Mouse (Mus musculus) thymus, adult 2 months (tissue): ENCODE measurements around the gene Med28. TPM values are rescaled to one million over a fixed set of nuclear protein-coding genes. Genes with fewer than 3 reads are reported as not detected.

Experiments
- DNase-seq: peaks from one replicate; pipeline ENCODE4 v3.0.0; 2021
- H3K27ac ChIP-seq: fragments of 200-500 bp; 2 replicates; pipeline ENCODE4 v1.5.1; 2012; ENCODE audit warnings: low read length, control low read depth; ENCODE audit not compliant: control insufficient read depth, insufficient read depth
- H3K27me3 ChIP-seq: fragments of 200-500 bp; 2 replicates; pipeline ENCODE4 v1.6.1; 2012; ENCODE audit warnings: mild to moderate bottlenecking, low read length, moderate library complexity, mixed read lengths; ENCODE audit not compliant: control insufficient read depth, insufficient read depth
- H3K36me3 ChIP-seq: fragments of 200-500 bp; 2 replicates; pipeline ENCODE4 v1.6.1; 2012; ENCODE audit warnings: mild to moderate bottlenecking, low read length, moderate library complexity; ENCODE audit not compliant: control insufficient read depth, insufficient read depth
- H3K4me1 ChIP-seq: fragments of 200-500 bp; replicated peaks from 2 replicates; pipeline ENCODE4 v1.6.1; 2012; ENCODE audit warnings: low read length; ENCODE audit not compliant: control insufficient read depth, insufficient read depth
- H3K4me3 ChIP-seq: fragments of 200-500 bp; 2 replicates; pipeline ENCODE4 v1.5.1; 2012; ENCODE audit warnings: mild to moderate bottlenecking, low read length, control low read depth, moderate library complexity; ENCODE audit not compliant: control insufficient read depth, insufficient read depth
- CTCF ChIP-seq: fragments of 200-500 bp; IDR thresholded peaks from 2 replicates; pipeline ENCODE4 v1.5.1; 2012; ENCODE audit warnings: mild to moderate bottlenecking, control low read depth, low read length, moderate library complexity, borderline replicate concordance; ENCODE audit not compliant: control insufficient read depth, poor library complexity, insufficient read depth; ENCODE audit errors: extremely low read depth
- POLR2A ChIP-seq: fragments of 200-500 bp; IDR thresholded peaks from 2 replicates; pipeline ENCODE4 v1.6.1; 2012; ENCODE audit warnings: mild to moderate bottlenecking, low read length, control low read depth, moderate library complexity; ENCODE audit not compliant: control insufficient read depth, poor library complexity, insufficient read depth; ENCODE audit errors: extremely low read depth
- WGBS: fragments of 180-500 bp; shearing (Covaris S2); methylation state at CpG from one replicate; pipeline ENCODE4 v1.1.7; 2018; 5-methylcytosine and 5-hydroxymethylcytosine counted together
- polyA plus RNA-seq: library from polyadenylated mRNA; depleted of rRNA; stranded (reverse); fragments of >200 nt; gene quantifications from 2 replicates; pipeline ENCODE4 v1.2.3, GENCODE M21; 2012

Med28 gene
- polyA plus RNA-seq, 1 experiment, result 125 TPM

DNA sequence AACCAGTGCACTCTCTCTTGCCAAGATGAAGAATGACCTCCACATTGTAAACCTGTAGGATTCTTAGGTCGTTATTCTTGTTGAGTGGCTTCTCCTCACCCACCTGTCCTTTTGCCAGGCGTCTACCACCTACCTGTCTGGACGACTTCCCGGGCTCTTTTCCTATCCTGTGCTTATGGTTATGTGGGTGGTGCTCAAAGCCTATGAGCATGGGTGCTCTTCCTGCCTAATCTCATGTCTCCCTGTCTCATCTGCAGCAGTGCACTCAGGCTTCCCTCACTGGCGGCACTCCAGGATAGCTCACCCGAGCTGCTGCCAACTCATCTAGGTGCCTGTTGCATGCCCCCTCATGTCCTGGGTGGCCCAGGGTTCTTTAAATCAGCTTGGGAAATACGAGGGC, 42.4 kb upstream of the Med28 start:
- Histone ChIP-seq H3K36me3 (no peaks in the 10 kb centered on the region), H3K4me3 (no peak overlapping the region), H3K27ac (no peak overlapping the region), H3K27me3 (no peaks in the 10 kb centered on the region), H3K4me1 (no peaks in the 10 kb centered on the region)
- no peak for DNase-seq
- WGBS, result 81% methylated on average over 7 of the region's 7 CpGs
- no peak for TF ChIP-seq CTCF
- no peak for TF ChIP-seq POLR2A

- H3K4me3 ChIP-seq, result no peak overlapping the region
Observed at GRCm38 (mm10) chr5:45480066-45480465, 40.0 kb upstream of the Med28 start.

GRCm38 (mm10) chr5:45481125-45481524, 38.9 kb upstream of the Med28 start:
- Histone ChIP-seq H3K36me3 (no peaks in the 10 kb centered on the region), H3K27ac (no peak overlapping the region), H3K27me3 (no peaks in the 10 kb centered on the region), H3K4me1 (no peaks in the 10 kb centered on the region), H3K4me3 (no peak overlapping the region)
- no peak for DNase-seq
- 92% methylated on average over 2 of the region's 2 CpGs for WGBS
- TF ChIP-seq CTCF (no peak), POLR2A (no peak)

More at GRCm38 (mm10) chr5:45480066-45480465, 40.0 kb upstream of the Med28 start:
- DNase-seq, result no peak
- Histone ChIP-seq H3K27ac (no peak overlapping the region), H3K27me3 (no peaks in the 10 kb centered on the region), H3K36me3 (no peaks in the 10 kb centered on the region), H3K4me1 (no peaks in the 10 kb centered on the region)
- TF ChIP-seq CTCF, result no peak
- no peak for TF ChIP-seq POLR2A
- 98% methylated on average over 1 of the region's 1 CpGs for WGBS

DNA sequence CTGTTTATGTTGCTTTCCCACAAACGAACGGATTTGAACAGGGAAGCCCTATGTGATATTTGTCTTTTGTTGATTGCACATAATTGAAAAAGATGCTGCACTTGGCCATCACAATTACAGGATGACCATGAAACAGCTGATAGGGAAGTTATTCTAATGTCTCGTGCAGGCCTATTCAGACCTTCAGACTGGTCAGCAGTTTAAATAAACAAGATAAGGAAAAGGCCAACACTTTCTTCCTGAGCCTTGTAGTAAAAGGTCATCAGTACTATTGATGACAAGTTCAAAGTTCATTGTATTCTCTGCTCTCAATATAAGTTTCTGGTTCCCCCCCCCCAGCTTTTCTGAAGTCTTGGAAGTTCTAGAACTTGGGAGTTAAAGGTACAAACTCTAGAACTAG, 37.4 kb upstream of the Med28 start:
- Histone ChIP-seq H3K4me1 (no peaks in the 10 kb centered on the region), H3K27ac (no peak overlapping the region), H3K27me3 (no peaks in the 10 kb centered on the region), H3K4me3 (no peak overlapping the region), H3K36me3 (no peaks in the 10 kb centered on the region)
- WGBS, result 83% methylated on average over 3 of the region's 3 CpGs
- no peak for DNase-seq
- TF ChIP-seq POLR2A, result no peak
- no peak for TF ChIP-seq CTCF

DNA sequence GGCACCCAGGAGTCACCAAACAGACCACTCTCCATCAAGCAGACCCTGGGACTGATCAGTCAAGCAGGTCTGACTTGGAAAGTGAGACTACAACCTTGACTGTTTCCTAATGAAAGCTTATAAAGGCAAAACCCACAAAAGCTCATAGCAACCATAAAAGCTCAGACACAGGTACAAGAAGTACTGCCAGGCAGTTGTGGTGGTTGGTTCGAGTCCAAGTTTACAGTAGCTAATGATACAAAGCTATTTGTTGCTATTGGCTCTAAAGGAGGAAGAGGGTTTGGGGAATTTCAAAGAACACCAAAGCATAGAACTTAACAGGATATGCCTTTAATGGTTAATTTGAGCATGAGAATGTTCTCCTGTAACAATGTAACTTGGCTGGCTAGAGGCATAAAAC, 36.4 kb upstream of the Med28 start:
- no peak overlapping the region for H3K27ac ChIP-seq
- no peak for TF ChIP-seq CTCF
- TF ChIP-seq POLR2A, result no peak
- H3K4me3 ChIP-seq, result no peak overlapping the region
- H3K36me3 ChIP-seq, result no peaks in the 10 kb centered on the region
- WGBS, result 89% methylated on average over 1 of the region's 1 CpGs
- H3K4me1 ChIP-seq, result no peaks in the 10 kb centered on the region
- H3K27me3 ChIP-seq, result no peaks in the 10 kb centered on the region
- no peak for DNase-seq

DNA sequence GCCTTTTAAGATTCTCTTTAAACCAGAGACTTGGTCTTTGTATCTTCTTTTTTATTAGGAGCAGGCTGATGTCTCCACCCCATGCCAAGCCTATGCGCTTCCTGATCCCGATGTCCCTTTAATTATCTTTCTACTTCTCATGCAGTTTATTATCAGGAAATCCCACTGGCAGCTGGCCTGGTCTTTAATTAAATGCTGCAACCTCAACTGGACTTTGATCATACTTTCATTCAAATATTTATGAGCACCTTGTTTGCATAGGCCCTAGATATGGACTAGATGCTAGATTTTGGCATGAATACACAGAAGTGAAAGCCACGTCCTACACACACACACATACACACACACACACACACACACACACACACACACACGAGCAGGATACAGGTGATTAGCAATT, 28.3 kb upstream of the Med28 start:
- H3K4me1 ChIP-seq, result peaks cover 6% of the 10 kb centered on the region
- H3K27ac ChIP-seq, result no peak overlapping the region
- WGBS, result 75% methylated on average over 4 of the region's 4 CpGs
- H3K36me3 ChIP-seq, result no peaks in the 10 kb centered on the region
- H3K4me3 ChIP-seq, result no peak overlapping the region
- TF ChIP-seq POLR2A, result no peak
- TF ChIP-seq CTCF, result no peak
- no peak for DNase-seq
- H3K27me3 ChIP-seq, result no peaks in the 10 kb centered on the region

GRCm38 (mm10) chr5:45493191-45494092, 26.6 kb upstream of the Med28 start, which contains the start of gene Lap3:
TSS of gene Lap3 (plus strand) at chr5:45493374.
- H3K27me3 ChIP-seq, result no peaks in the 10 kb centered on the region
- peak within 1 kb of the TSS; percentile 77 for H3K4me3 ChIP-seq
- H3K36me3 ChIP-seq, result no peaks in the 10 kb centered on the region
- H3K4me1 ChIP-seq, result peaks cover 6% of the 10 kb centered on the region
- TF ChIP-seq POLR2A, result peak; percentile 44; the same call in 1 of the 2 replicates
- TF ChIP-seq CTCF, result peak; percentile 70; the same call in 1 of the 2 replicates
- no peak within 1 kb of the TSS for H3K27ac ChIP-seq
- WGBS, result 1% methylated on average over 78 of the region's 78 CpGs
- peak; percentile 99 for DNase-seq
